Mouse (Mus musculus) myocyte (in vitro differentiated cells): ENCODE data around the gene Elp5.

Experiments used
- CEBPB ChIP-seq: IDR thresholded peaks from 2 replicates; pipeline ENCODE4 v1.6.1; 2011; ENCODE audit warnings: mild to moderate bottlenecking, moderate library complexity; ENCODE audit not compliant: poor library complexity, insufficient read depth, severe bottlenecking
- E2F4 ChIP-seq: IDR thresholded peaks from one replicate; pipeline ENCODE4 v1.6.1; 2011; ENCODE audit warnings: mild to moderate bottlenecking, control low read depth, moderate library complexity; ENCODE audit not compliant: insufficient read depth
- MYOD1 ChIP-seq, 3 experiments: IDR thresholded peaks; one replicate each; pipeline ENCODE4 v1.6.1; 2011; ENCODE audit warnings: control low read depth in 2 of 3, low read depth in 2 of 3, mild to moderate bottlenecking in 2 of 3, moderate library complexity in 1 of 3; ENCODE audit not compliant: insufficient read length in 2 of 3, control insufficient read depth in 1 of 3
- POLR2A ChIP-seq: IDR thresholded peaks from one replicate; pipeline ENCODE4 v1.6.1; 2011; ENCODE audit warnings: low read depth, mild to moderate bottlenecking, control low read depth, moderate library complexity; ENCODE audit not compliant: insufficient read length
- REST ChIP-seq: IDR thresholded peaks from one replicate; pipeline ENCODE4 v1.6.1; 2011; ENCODE audit warnings: mild to moderate bottlenecking, control low read depth, moderate library complexity; ENCODE audit not compliant: insufficient read depth, insufficient read length
- SRF ChIP-seq: IDR thresholded peaks from one replicate; pipeline ENCODE4 v1.6.1; 2011; ENCODE audit warnings: low read depth; ENCODE audit not compliant: control insufficient read depth, insufficient read length
- TCF12 ChIP-seq: IDR thresholded peaks from one replicate; pipeline ENCODE4 v1.6.1; 2011; ENCODE audit warnings: mild to moderate bottlenecking, control low read depth; ENCODE audit not compliant: poor library complexity, insufficient read depth, severe bottlenecking
- USF1 ChIP-seq: IDR thresholded peaks from one replicate; pipeline ENCODE4 v1.6.1; 2011; ENCODE audit warnings: low read depth, mild to moderate bottlenecking, control low read depth, moderate library complexity

GRCm38 (mm10) chr11:69970222-69970621 is 12.1 kb downstream of the Elp5 start:
- no peak for TF ChIP-seq E2F4
- TF ChIP-seq POLR2A = no peak
- TF ChIP-seq USF1 = no peak
- no peak for TF ChIP-seq TCF12
- no peak for TF ChIP-seq REST
- no peak for TF ChIP-seq CEBPB
- TF ChIP-seq MYOD1 (IDR thresholded peaks at IDR 0.05; ENCODE audit: control insufficient read depth in 1 of 3, insufficient read length in 2 of 3, low read depth in 2 of 3) = no peak
- no peak for TF ChIP-seq SRF
